Mouse (Mus musculus): Measurements from ENCODE around the gene Ifitm6.
A peak's percentile ranks its signal among the peaks of the same experiment; 100 is the strongest.

GRCm38 (mm10) chr7:140981704-140982103, 36.0 kb downstream of the Ifitm6 start:
- no peak for TF ChIP-seq NELFE (IDR thresholded peaks at IDR 0.05; ENCODE audit: low read depth, low read length)
- no peak for TF ChIP-seq POLR2A (IDR thresholded peaks at IDR 0.05; ENCODE audit: low read depth, low read length)
- TF ChIP-seq CTCF (conservative IDR thresholded peaks at IDR 0.05 in 1 of 2, IDR thresholded peaks at IDR 0.05 in 1 of 2; ENCODE audit: low read depth in 2 of 2, low read length in 2 of 2) = no peak
- TF ChIP-seq ELF1 (IDR thresholded peaks at IDR 0.05; ENCODE audit: low read depth, low read length) = no peak
- TF ChIP-seq USF1 (IDR thresholded peaks at IDR 0.05; ENCODE audit: low read depth, low read length) = no peak
- no peak for TF ChIP-seq CHD2 (IDR thresholded peaks at IDR 0.05; ENCODE audit: low read length)
- no peak for TF ChIP-seq KAT2A (IDR thresholded peaks at IDR 0.05; ENCODE audit: insufficient replicate concordance, low read length)
- TF ChIP-seq SMC3 (IDR thresholded peaks at IDR 0.05; ENCODE audit: low read depth, low read length) = no peak
- TF ChIP-seq EP300 (IDR thresholded peaks at IDR 0.05; ENCODE audit: low read length) = peak; percentile 51
- no peak for TF ChIP-seq MEF2A (IDR thresholded peaks at IDR 0.05; ENCODE audit: borderline replicate concordance, low read depth, low read length)
- TF ChIP-seq ZNF384 (IDR thresholded peaks at IDR 0.05; ENCODE audit: low read depth, low read length) = peak; percentile 76
